Mouse (Mus musculus): ENCODE results near the gene Xylt1.

GRCm38 (mm10) chr7:117389048-117389447, 8.3 kb downstream of the Xylt1 start:
- TF ChIP-seq POLR2A (IDR thresholded peaks at IDR 0.05; ENCODE audit: borderline replicate concordance, insufficient read depth, low read length) (no peak), CTCF (IDR thresholded peaks at IDR 0.05; ENCODE audit: borderline replicate concordance, insufficient read depth, low read depth, low read length) (no peak)
